Mouse (Mus musculus) embryonic facial prominence, embryonic 15.5 days (tissue): ENCODE measurements around the gene Uvrag. TPM values are rescaled to one million over a fixed set of nuclear protein-coding genes. Genes with fewer than 3 reads are reported as not detected.

ENCODE experiments used
- ATAC-seq: fragments of 200-750 bp; cut with Nextera tagmentation; 2 replicates; pipeline ENCODE4 v1.8.0; 2017; ENCODE audit warnings: low read depth, moderate TSS enrichment; ENCODE audit not compliant: insufficient number of reproducible peaks, low FRiP score, low TSS enrichment
- H3K27ac ChIP-seq: fragments of 300-500 bp; sonication (generic); replicated peaks from 2 replicates; pipeline ENCODE4 v1.5.1; 2015; ENCODE audit warnings: mild to moderate bottlenecking, inconsistent platforms
- H3K27me3 ChIP-seq: fragments of 300-500 bp; sonication (generic); 2 replicates; pipeline ENCODE4 v1.6.1; 2015; ENCODE audit warnings: inconsistent platforms
- H3K36me3 ChIP-seq: fragments of 300-500 bp; sonication (generic); 2 replicates; pipeline ENCODE4 v1.6.1; 2015; ENCODE audit warnings: mild to moderate bottlenecking, inconsistent platforms
- H3K4me1 ChIP-seq: fragments of 300-500 bp; sonication (generic); 2 replicates; pipeline ENCODE4 v1.6.1; 2015; ENCODE audit warnings: inconsistent platforms
- H3K4me2 ChIP-seq: fragments of 300-500 bp; sonication (generic); replicated peaks from 2 replicates; pipeline ENCODE4 v1.6.1; 2015; ENCODE audit warnings: mild to moderate bottlenecking, inconsistent platforms
- H3K4me3 ChIP-seq: fragments of 300-500 bp; sonication (generic); replicated peaks from 2 replicates; pipeline ENCODE4 v1.5.1; 2015; ENCODE audit warnings: mild to moderate bottlenecking, inconsistent platforms
- H3K9ac ChIP-seq: fragments of 300-500 bp; sonication (generic); 2 replicates; pipeline ENCODE4 v1.6.1; 2015; ENCODE audit warnings: inconsistent platforms
- H3K9me3 ChIP-seq: fragments of 300-500 bp; sonication (generic); replicated peaks from 2 replicates; pipeline ENCODE4 v1.6.1; 2016; ENCODE audit warnings: inconsistent platforms
- WGBS: fragments of 180-500 bp; shearing (Covaris S2); methylation state at CpG from one replicate; pipeline ENCODE4 v1.1.7; 2015; 5-methylcytosine and 5-hydroxymethylcytosine counted together
- polyA plus RNA-seq: library from polyadenylated mRNA; unstranded; fragments of >200 nt; fragmentation: Nextera tagmentation; extraction: Ambion mirVana; gene quantifications from 2 replicates; pipeline ENCODE4 v1.2.1, GENCODE M21; 2015

Gene Uvrag
- polyA plus RNA-seq, 1 experiment from 2014 or later, result 18.9 TPM

- Histone ChIP-seq H3K9ac (no peak overlapping the region), H3K4me2 (no peak overlapping the region), H3K4me3 (no peak overlapping the region), H3K36me3 (peaks cover 8% of the 10 kb centered on the region; the same call in 1 of the 2 replicates), H3K27ac (no peak overlapping the region), H3K9me3 (no peaks in the 10 kb centered on the region), H3K4me1 (peaks cover 21% of the 10 kb centered on the region), H3K27me3 (no peaks in the 10 kb centered on the region)
- ATAC-seq, result no peak
- WGBS, result 84% methylated on average over 8 of the region's 8 CpGs
These were observed 291.9 kb downstream of the Uvrag start for GRCm38 (mm10) chr7:98848899-98849640.

GRCm38 (mm10) chr7:98843649-98844048, 297.3 kb downstream of the Uvrag start:
- WGBS, result 30% methylated on average over 7 of the region's 7 CpGs
- Histone ChIP-seq H3K4me1 (peaks cover 46% of the 10 kb centered on the region), H3K27me3 (peaks cover 19% of the 10 kb centered on the region), H3K36me3 (no peaks in the 10 kb centered on the region), H3K4me2 (no peak overlapping the region), H3K27ac (no peak overlapping the region), H3K9ac (no peak overlapping the region), H3K4me3 (no peak overlapping the region), H3K9me3 (no peaks in the 10 kb centered on the region)
- no peak for ATAC-seq

GRCm38 (mm10) chr7:98842997-98843396, 297.9 kb downstream of the Uvrag start:
- no peak for ATAC-seq
- Histone ChIP-seq H3K9ac (no peak overlapping the region), H3K4me2 (no peak overlapping the region), H3K27me3 (peaks cover 19% of the 10 kb centered on the region), H3K4me3 (no peak overlapping the region), H3K27ac (no peak overlapping the region), H3K4me1 (peaks cover 52% of the 10 kb centered on the region), H3K36me3 (no peaks in the 10 kb centered on the region), H3K9me3 (no peaks in the 10 kb centered on the region)
- WGBS, result 86% methylated on average over 3 of the region's 3 CpGs

GRCm38 (mm10) chr7:98841802-98842201, 299.1 kb downstream of the Uvrag start:
- Histone ChIP-seq H3K36me3 (no peaks in the 10 kb centered on the region), H3K4me1 (peaks cover 64% of the 10 kb centered on the region), H3K9me3 (no peaks in the 10 kb centered on the region), H3K4me2 (no peak overlapping the region), H3K4me3 (no peak overlapping the region), H3K27me3 (peaks cover 29% of the 10 kb centered on the region), H3K27ac (no peak overlapping the region), H3K9ac (no peak overlapping the region)
- WGBS, result 36% methylated on average over 3 of the region's 3 CpGs
- no peak for ATAC-seq

- 63% methylated on average over 3 of the region's 3 CpGs for WGBS
- peaks cover 75% of the 10 kb centered on the region for H3K4me1 ChIP-seq
- no peak overlapping the region for H3K27ac ChIP-seq
- no peak for ATAC-seq
- no peak overlapping the region for H3K9ac ChIP-seq
- H3K4me3 ChIP-seq, result no peak overlapping the region
- no peaks in the 10 kb centered on the region for H3K36me3 ChIP-seq
- H3K27me3 ChIP-seq, result peaks cover 39% of the 10 kb centered on the region
- H3K9me3 ChIP-seq, result no peaks in the 10 kb centered on the region
- H3K4me2 ChIP-seq, result peak overlapping the region; percentile 97
These were observed 300.2 kb downstream of the Uvrag start for GRCm38 (mm10) chr7:98840771-98841170.

- ATAC-seq, result no peak
- Histone ChIP-seq H3K36me3 (no peaks in the 10 kb centered on the region), H3K9me3 (no peaks in the 10 kb centered on the region), H3K4me3 (peak overlapping the region; percentile 61), H3K9ac (peak overlapping the region; percentile 40), H3K27me3 (peaks cover 51% of the 10 kb centered on the region), H3K4me2 (peak overlapping the region; percentile 97), H3K27ac (no peak overlapping the region), H3K4me1 (peaks cover 88% of the 10 kb centered on the region)
- 7% methylated on average over 12 of the region's 12 CpGs for WGBS
These were observed 301.6 kb downstream of the Uvrag start for GRCm38 (mm10) chr7:98839312-98839711.

- Histone ChIP-seq H3K36me3 (no peaks in the 10 kb centered on the region), H3K4me2 (peak overlapping the region; percentile 97), H3K4me1 (peaks cover 86% of the 10 kb centered on the region), H3K9me3 (no peaks in the 10 kb centered on the region), H3K9ac (peak overlapping the region; percentile 40), H3K4me3 (peak overlapping the region; percentile 61), H3K27me3 (peaks cover 56% of the 10 kb centered on the region), H3K27ac (no peak overlapping the region)
- peak; percentile 52 for ATAC-seq
- under 1% methylated on average over 48 of the region's 48 CpGs for WGBS
These were observed 302.2 kb downstream of the Uvrag start for GRCm38 (mm10) chr7:98838729-98839141.

GRCm38 (mm10) chr7:98837901-98838300, 303.0 kb downstream of the Uvrag start:
- peak overlapping the region; percentile 61 for H3K4me3 ChIP-seq
- H3K27ac ChIP-seq, result 0 out of 2 replicates have a peak overlapping the region, but pooled peaks have one; percentile 25
- ATAC-seq, result no peak; the same call in 1 of the 2 replicates
- H3K36me3 ChIP-seq, result no peaks in the 10 kb centered on the region
- H3K4me1 ChIP-seq, result peaks cover 79% of the 10 kb centered on the region
- no peak overlapping the region for H3K9ac ChIP-seq
- peak overlapping the region; percentile 97 for H3K4me2 ChIP-seq
- peaks cover 63% of the 10 kb centered on the region for H3K27me3 ChIP-seq
- no peaks in the 10 kb centered on the region for H3K9me3 ChIP-seq
- WGBS, result 1% methylated on average over 17 of the region's 17 CpGs

GRCm38 (mm10) chr7:98836646-98837045, 304.3 kb downstream of the Uvrag start:
- Histone ChIP-seq H3K27me3 (peaks cover 71% of the 10 kb centered on the region), H3K36me3 (no peaks in the 10 kb centered on the region), H3K4me2 (peak overlapping the region; percentile 97), H3K4me3 (peak overlapping the region; percentile 61), H3K9ac (no peak overlapping the region), H3K4me1 (peaks cover 70% of the 10 kb centered on the region), H3K9me3 (no peaks in the 10 kb centered on the region), H3K27ac (no peak overlapping the region)
- 2% methylated on average over 23 of the region's 23 CpGs for WGBS
- ATAC-seq, result no peak

- peak overlapping the region; percentile 61 for H3K4me3 ChIP-seq
- no peaks in the 10 kb centered on the region for H3K36me3 ChIP-seq
- peak overlapping the region; percentile 97 for H3K4me2 ChIP-seq
- ATAC-seq, result no peak
- peaks cover 62% of the 10 kb centered on the region for H3K4me1 ChIP-seq
- no peaks in the 10 kb centered on the region for H3K9me3 ChIP-seq
- peak overlapping the region; percentile 72 for H3K9ac ChIP-seq
- H3K27me3 ChIP-seq, result peaks cover 75% of the 10 kb centered on the region
- H3K27ac ChIP-seq, result peak overlapping the region; percentile 34; the same call in 1 of the 2 replicates
- under 1% methylated on average over 44 of the region's 46 CpGs for WGBS
These were observed 305.2 kb downstream of the Uvrag start for GRCm38 (mm10) chr7:98835519-98836441.
